Mouse (Mus musculus) liver, adult 2 months (tissue): ENCODE data around the gene Tgm5.

Experiments
- CTCF ChIP-seq: fragments of 200-500 bp; IDR thresholded peaks from 2 replicates; pipeline ENCODE4 v1.5.1; 2011; ENCODE audit warnings: low read depth, low read length, control low read depth
- POLR2A ChIP-seq: fragments of 200-500 bp; IDR thresholded peaks from 2 replicates; pipeline ENCODE4 v1.6.1; 2011; ENCODE audit warnings: low read length, control low read depth; ENCODE audit not compliant: insufficient read depth; ENCODE audit errors: extremely low read depth

DNA sequence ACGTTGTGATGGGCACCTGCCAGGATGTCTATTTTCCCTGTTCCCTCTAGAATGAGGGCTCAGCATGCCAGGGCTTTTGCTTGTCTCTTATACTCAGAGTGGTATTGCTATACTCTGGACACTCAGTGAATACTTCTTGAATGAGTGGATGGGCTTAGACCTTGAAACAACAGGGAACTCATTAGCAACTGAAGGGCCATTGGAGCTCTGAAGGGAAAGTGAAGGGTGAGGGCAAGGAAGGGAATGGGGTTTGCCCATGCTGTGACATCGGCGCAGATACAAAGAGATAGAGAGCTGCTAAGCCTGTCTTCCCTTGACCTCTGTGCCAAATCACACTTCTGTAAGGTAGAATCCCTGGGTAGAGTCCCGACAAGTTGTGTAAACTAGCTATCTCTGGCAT, 40.0 kb downstream of the Tgm5 start:
- no peak for TF ChIP-seq POLR2A
- no peak for TF ChIP-seq CTCF
